In genomic region chr1:63768112-63768511, GRCm38 (mm10) we compare ENCODE assay signal across 15 mouse cellular contexts. TPM values are rescaled to one million over a fixed set of nuclear protein-coding genes. Genes with fewer than 3 reads are reported as not detected.
DNase-seq lines count a peak whose midpoint lies in the region; ATAC-seq and TF ChIP-seq lines count a peak whose summit lies in the region.
"Had no signal": no experiment of that assay in that cellular context is flagged by ENCODE, and none has a peak within 500 bp of the region (broad histone marks: within the 10 kb centered on the region; RNA-seq: fewer than 3 reads in every experiment).

No protein-coding gene starts in this region.

- TF ChIP-seq CTCF in gastrocnemius, adult 2 months (IDR thresholded peaks at IDR 0.05), result no peak
- no peak for TF ChIP-seq CTCF in lung, embryonic 14.5 days (IDR thresholded peaks at IDR 0.05; ENCODE audit: low read depth)
- no peak for TF ChIP-seq CTCF in lung, adult 2 months (IDR thresholded peaks at IDR 0.05; ENCODE audit: insufficient read depth, low read length)

- WGBS in lung, embryonic 14.5 days, result 47% methylated on average over 8 of the region's 8 CpGs
- WGBS in embryonic facial prominence, embryonic 13.5 days, result 25% methylated on average over 8 of the region's 8 CpGs
- 19% methylated on average over 8 of the region's 8 CpGs for WGBS in limb, embryonic 15.5 days
- WGBS in lung, adult 2 months, result 39% methylated on average over 8 of the region's 8 CpGs

- peak; percentile 19 for DNase-seq in gastrocnemius, adult 2 months
- DNase-seq in gastrocnemius, postnatal 25 days, result no peak
- DNase-seq in lung, embryonic 14.5 days, result peak; percentile 21
- DNase-seq in lung, postnatal 10 days, result no peak
- no peak for DNase-seq in spleen, postnatal 36 days (ENCODE audit: low spot score in 2 of 2)
- DNase-seq in lung, adult 2 months, result no peak

- no peak overlapping the region for H3K9ac ChIP-seq in lung, embryonic 14.5 days
- no peak overlapping the region for H3K9ac ChIP-seq in embryonic facial prominence, embryonic 13.5 days
- no peak overlapping the region for H3K9ac ChIP-seq in limb, embryonic 15.5 days
- H3K9ac ChIP-seq: liver, embryonic 14.5 days had no signal

- no peaks in the 10 kb centered on the region for H3K27me3 ChIP-seq in lung, embryonic 14.5 days (ENCODE audit: insufficient read depth, low read length)
- no peaks in the 10 kb centered on the region for H3K27me3 ChIP-seq in embryonic facial prominence, embryonic 13.5 days
- H3K27me3 ChIP-seq in limb, embryonic 15.5 days, result no peaks in the 10 kb centered on the region

- TF ChIP-seq POLR2A in lung, adult 2 months (IDR thresholded peaks at IDR 0.05; ENCODE audit: borderline replicate concordance, extremely low read depth, low read depth, low read length), result no peak

- ATAC-seq in lung, embryonic 14.5 days (ENCODE audit: insufficient read depth), result no peak
- ATAC-seq in embryonic facial prominence, embryonic 13.5 days (ENCODE audit: insufficient number of reproducible peaks, insufficient read depth, low FRiP score, low TSS enrichment, low read depth), result peak; percentile 67
- peak; percentile 74; the same call in 1 of the 2 replicates for ATAC-seq in limb, embryonic 15.5 days (ENCODE audit: insufficient number of reproducible peaks, low FRiP score, low TSS enrichment, low read depth)
- ATAC-seq: inflammation-experienced regulatory T-cells, adult 6 months had no signal

- H3K4me1 ChIP-seq in lung, embryonic 14.5 days (ENCODE audit: insufficient read depth), result no peaks in the 10 kb centered on the region
- H3K4me1 ChIP-seq in embryonic facial prominence, embryonic 13.5 days, result peaks cover 40% of the 10 kb centered on the region
- peaks cover 19% of the 10 kb centered on the region for H3K4me1 ChIP-seq in limb, embryonic 15.5 days
- H3K4me1 ChIP-seq in lung, adult 2 months (ENCODE audit: control insufficient read depth, insufficient read depth, low read length), result no peaks in the 10 kb centered on the region

- H3K27ac ChIP-seq in gastrocnemius, adult 2 months, result no peak overlapping the region
- H3K27ac ChIP-seq in lung, embryonic 14.5 days (ENCODE audit: low read depth), result no peak overlapping the region
- H3K27ac ChIP-seq in embryonic facial prominence, embryonic 13.5 days, result peak overlapping the region; percentile 5
- peak overlapping the region; percentile 57 for H3K27ac ChIP-seq in limb, embryonic 15.5 days
- H3K27ac ChIP-seq: liver, embryonic 14.5 days had no signal

- no peak overlapping the region for H3K4me2 ChIP-seq in lung, embryonic 14.5 days
- H3K4me2 ChIP-seq in embryonic facial prominence, embryonic 13.5 days, result peak overlapping the region; percentile 43
- H3K4me2 ChIP-seq in limb, embryonic 15.5 days, result 0 out of 2 replicates have a peak overlapping the region, but pooled peaks have one; percentile 6

- H3K4me3 ChIP-seq in gastrocnemius, adult 2 months, result no peak overlapping the region
- H3K4me3 ChIP-seq in lung, embryonic 14.5 days (ENCODE audit: low read depth, low read length), result no peak overlapping the region
- no peak overlapping the region for H3K4me3 ChIP-seq in embryonic facial prominence, embryonic 13.5 days
- no peak overlapping the region for H3K4me3 ChIP-seq in limb, embryonic 15.5 days
- no peak overlapping the region for H3K4me3 ChIP-seq in lung, adult 2 months (replicated peaks; ENCODE audit: extremely low read depth, low read depth, low read length)

- H3K9me3 ChIP-seq in lung, embryonic 14.5 days (ENCODE audit: low read depth, low read length), result no peaks in the 10 kb centered on the region
- H3K9me3 ChIP-seq in embryonic facial prominence, embryonic 13.5 days, result no peaks in the 10 kb centered on the region
- H3K9me3 ChIP-seq in limb, embryonic 15.5 days, result no peaks in the 10 kb centered on the region

- intact Hi-C loops in gastrocnemius, adult 2 months (cut with DNase I), result no loop called here

- H3K36me3 ChIP-seq in lung, embryonic 14.5 days (ENCODE audit: insufficient read depth), result no peaks in the 10 kb centered on the region
- H3K36me3 ChIP-seq in embryonic facial prominence, embryonic 13.5 days, result no peaks in the 10 kb centered on the region
- H3K36me3 ChIP-seq in limb, embryonic 15.5 days, result no peaks in the 10 kb centered on the region

RNA-seq across cellular contexts. Expression of gene 4933402D24Rik, which starts 1.0 kb away (rescaled TPM):
- total RNA-seq in gastrocnemius, adult 2 months (2021), result not detected
- total RNA-seq in gastrocnemius, postnatal 25 days (2021), result not detected
- polyA plus RNA-seq in lung, embryonic 14.5 days (2014; fragmentation: Nextera tagmentation; extraction: Ambion mirVana), result not detected in 2 replicates
- not detected in 2 replicates for polyA plus RNA-seq in embryonic facial prominence, embryonic 13.5 days (2015; fragmentation: Nextera tagmentation; extraction: Ambion mirVana)
- polyA plus RNA-seq in limb, embryonic 15.5 days (2015; fragmentation: Nextera tagmentation; extraction: Ambion mirVana), result 0.22 TPM in 1 of 2 replicates, not detected in the other
- not detected in 2 replicates for polyA plus RNA-seq in lung, adult 2 months (2012; rRNA removed)
- total RNA-seq: gastrocnemius, adult 8-10 months; layer of hippocampus, postnatal 25 days; megakaryocyte progenitor cell, adult 5-6 weeks had no signal
- polyA plus RNA-seq: heart, embryonic 14.5 days; liver, embryonic 14.5 days had no signal

RNA-seq across cellular contexts. Expression of gene Fastkd2, which starts 37.7 kb away (rescaled TPM):
- total RNA-seq in gastrocnemius, adult 2 months (2021), result 10 to 100 TPM; 17.4 to 24.1 TPM
- 10 to 100 TPM; 20.8 TPM for total RNA-seq in gastrocnemius, postnatal 25 days (2021)
- 57.9 and 71.3 TPM in 2 replicates for polyA plus RNA-seq in lung, embryonic 14.5 days (2014; fragmentation: Nextera tagmentation; extraction: Ambion mirVana)
- polyA plus RNA-seq in embryonic facial prominence, embryonic 13.5 days (2015; fragmentation: Nextera tagmentation; extraction: Ambion mirVana), result 56.8 and 60.5 TPM in 2 replicates
- polyA plus RNA-seq in limb, embryonic 15.5 days (2015; fragmentation: Nextera tagmentation; extraction: Ambion mirVana), result 41.3 and 43.7 TPM in 2 replicates
- 1.5 and 3.3 TPM in 2 replicates for polyA plus RNA-seq in lung, adult 2 months (2012; rRNA removed)

RNA-seq across cellular contexts. Expression of gene Mdh1b, which starts 38.0 kb away (rescaled TPM):
- not detected for total RNA-seq in gastrocnemius, adult 2 months (2021)
- total RNA-seq in gastrocnemius, postnatal 25 days (2021), result not detected
- not detected in 2 replicates for polyA plus RNA-seq in lung, embryonic 14.5 days (2014; fragmentation: Nextera tagmentation; extraction: Ambion mirVana)
- not detected in 2 replicates for polyA plus RNA-seq in embryonic facial prominence, embryonic 13.5 days (2015; fragmentation: Nextera tagmentation; extraction: Ambion mirVana)
- polyA plus RNA-seq in limb, embryonic 15.5 days (2015; fragmentation: Nextera tagmentation; extraction: Ambion mirVana), result not detected in 2 replicates
- polyA plus RNA-seq in lung, adult 2 months (2012; rRNA removed), result 0.77 and 1.6 TPM in 2 replicates
- total RNA-seq: gastrocnemius, adult 8-10 months; megakaryocyte progenitor cell, adult 5-6 weeks had no signal
- polyA plus RNA-seq: heart, embryonic 14.5 days; inflammation-experienced regulatory T-cells, adult 6 months; liver, embryonic 14.5 days; stomach, embryonic 14.5 days had no signal

Comparison
In these comparisons a context has a peak if more than half of its experiments do, and no peak if none do; other contexts are left out.
1. DNase-seq: peak in gastrocnemius, adult 2 months (single experiment) and lung, embryonic 14.5 days (single experiment); none in gastrocnemius, postnatal 25 days (single experiment), lung, postnatal 10 days (single experiment), spleen, postnatal 36 days (0 of 2) and lung, adult 2 months (single experiment).
2. H3K27ac ChIP-seq: peak in embryonic facial prominence, embryonic 13.5 days (single experiment) and limb, embryonic 15.5 days (single experiment); none in gastrocnemius, adult 2 months (single experiment) and lung, embryonic 14.5 days (single experiment).